Mouse (Mus musculus) heart, embryonic 12.5 days (tissue): ENCODE measurements around the gene Vwa5b2. TPM values are rescaled to one million over a fixed set of nuclear protein-coding genes. Genes with fewer than 3 reads are reported as not detected.
A peak's percentile ranks its signal among the peaks of the same experiment; 100 is the strongest.

Experiments used
- ATAC-seq: fragments of 200-750 bp; cut with Nextera tagmentation; 2 replicates; pipeline ENCODE4 v1.8.0; 2017; ENCODE audit warnings: moderate TSS enrichment, moderate library complexity; ENCODE audit not compliant: insufficient number of reproducible peaks, low FRiP score
- H3K27ac ChIP-seq: fragments of 300-500 bp; sonication (generic); 2 replicates; pipeline ENCODE4 v1.5.1; 2016; ENCODE audit warnings: mild to moderate bottlenecking, moderate library complexity; ENCODE audit not compliant: poor library complexity, severe bottlenecking
- H3K27me3 ChIP-seq: fragments of 300-500 bp; sonication (generic); replicated peaks from 2 replicates; pipeline ENCODE4 v1.6.1; 2016; ENCODE audit warnings: mild to moderate bottlenecking, moderate library complexity
- H3K36me3 ChIP-seq: fragments of 300-500 bp; sonication (generic); 2 replicates; pipeline ENCODE4 v1.6.1; 2016; ENCODE audit warnings: mild to moderate bottlenecking, moderate library complexity
- H3K4me1 ChIP-seq: fragments of 300-500 bp; sonication (generic); replicated peaks from 2 replicates; pipeline ENCODE4 v1.6.1; 2016; ENCODE audit warnings: mild to moderate bottlenecking
- H3K4me2 ChIP-seq: fragments of 300-500 bp; sonication (generic); 2 replicates; pipeline ENCODE4 v1.6.1; 2016; ENCODE audit warnings: mild to moderate bottlenecking, moderate library complexity
- H3K4me3 ChIP-seq: fragments of 300-500 bp; sonication (generic); 2 replicates; pipeline ENCODE4 v1.5.1; 2016; ENCODE audit warnings: mild to moderate bottlenecking
- H3K9ac ChIP-seq: fragments of 300-500 bp; sonication (generic); 2 replicates; pipeline ENCODE4 v1.6.1; 2016; ENCODE audit warnings: mild to moderate bottlenecking, moderate library complexity
- H3K9me3 ChIP-seq: fragments of 300-500 bp; sonication (generic); replicated peaks from 2 replicates; pipeline ENCODE4 v1.6.1; 2016; ENCODE audit warnings: mild to moderate bottlenecking, moderate library complexity
- WGBS: fragments of 180-500 bp; shearing (Covaris S2); methylation state at CpG from one replicate; pipeline ENCODE4 v1.1.7; 2016; 5-methylcytosine and 5-hydroxymethylcytosine counted together
- polyA plus RNA-seq: library from polyadenylated mRNA; unstranded; fragments of >200 nt; fragmentation: Nextera tagmentation; extraction: Ambion mirVana; gene quantifications from 2 replicates; pipeline ENCODE4 v1.2.1, GENCODE M21; 2016

Vwa5b2 gene
- polyA plus RNA-seq, 1 experiment from 2014 or later = 0.43 TPM

DNA sequence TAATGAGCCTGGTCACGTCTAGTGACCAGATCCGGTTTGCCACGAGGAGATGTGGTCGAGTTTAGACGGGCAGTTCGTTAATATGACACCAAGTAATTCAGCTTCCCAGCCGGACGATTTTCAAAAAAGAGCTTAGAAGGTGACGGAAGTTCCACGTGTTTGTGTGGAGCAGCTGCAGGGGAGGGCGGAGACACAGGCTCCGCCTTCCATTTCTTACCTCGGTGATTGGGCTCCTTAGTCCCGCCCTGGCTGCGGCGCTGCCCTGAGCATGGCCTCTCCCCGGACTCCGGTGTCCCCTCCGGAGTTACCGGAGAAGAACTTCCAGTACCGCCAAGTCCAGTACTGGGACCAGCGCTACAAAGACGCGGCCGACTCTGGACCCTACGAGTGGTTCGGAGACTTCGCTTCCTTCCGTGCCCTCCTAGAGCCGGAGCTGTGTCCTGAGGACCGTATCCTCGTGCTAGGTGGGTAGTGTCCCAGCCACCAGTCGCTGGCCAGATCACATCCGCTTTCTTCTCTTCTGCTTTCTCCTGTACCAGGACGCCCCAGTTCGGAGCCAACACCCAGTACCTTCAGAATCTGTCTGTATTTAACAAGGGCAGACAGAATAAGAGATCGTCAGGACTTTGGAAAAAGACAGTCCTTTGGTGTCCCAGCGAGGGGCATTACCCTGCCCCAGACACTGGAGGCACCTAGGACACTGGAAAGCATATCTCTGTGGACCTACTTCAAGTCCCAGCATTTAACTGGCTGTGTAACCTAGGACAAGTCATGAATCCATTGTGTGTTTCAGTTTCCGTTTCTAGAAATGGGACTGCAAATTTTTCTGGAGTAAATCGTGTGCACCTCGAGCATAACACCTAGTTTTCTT lies 22.3 kb downstream of the Vwa5b2 start, which contains the start of the genes Eef1akmt4, Gm49333 and Alg3:
Eef1akmt4 (plus strand) TSS at position 237 of the 871 bp plus-strand sequence.
Gm49333 (plus strand) TSS at position 254 of the 871 bp plus-strand sequence.
Alg3 (minus strand) TSS at position 379 of the 871 bp plus-strand sequence.
- 2% methylated on average over 41 of the region's 41 CpGs for WGBS
- peak within 1 kb of the TSS; percentile 67 for H3K27ac ChIP-seq
- H3K9me3 ChIP-seq = no peaks in the 10 kb centered on the region
- peak within 1 kb of the TSS; percentile 93 for H3K4me2 ChIP-seq
- H3K36me3 ChIP-seq = peaks cover 19% of the 10 kb centered on the region
- H3K4me1 ChIP-seq = peaks cover 11% of the 10 kb centered on the region
- peak within 1 kb of the TSS; percentile 97 for H3K9ac ChIP-seq
- peak within 1 kb of the TSS; percentile 98 for H3K4me3 ChIP-seq
- no peaks in the 10 kb centered on the region for H3K27me3 ChIP-seq
- ATAC-seq = peak; percentile 94

DNA sequence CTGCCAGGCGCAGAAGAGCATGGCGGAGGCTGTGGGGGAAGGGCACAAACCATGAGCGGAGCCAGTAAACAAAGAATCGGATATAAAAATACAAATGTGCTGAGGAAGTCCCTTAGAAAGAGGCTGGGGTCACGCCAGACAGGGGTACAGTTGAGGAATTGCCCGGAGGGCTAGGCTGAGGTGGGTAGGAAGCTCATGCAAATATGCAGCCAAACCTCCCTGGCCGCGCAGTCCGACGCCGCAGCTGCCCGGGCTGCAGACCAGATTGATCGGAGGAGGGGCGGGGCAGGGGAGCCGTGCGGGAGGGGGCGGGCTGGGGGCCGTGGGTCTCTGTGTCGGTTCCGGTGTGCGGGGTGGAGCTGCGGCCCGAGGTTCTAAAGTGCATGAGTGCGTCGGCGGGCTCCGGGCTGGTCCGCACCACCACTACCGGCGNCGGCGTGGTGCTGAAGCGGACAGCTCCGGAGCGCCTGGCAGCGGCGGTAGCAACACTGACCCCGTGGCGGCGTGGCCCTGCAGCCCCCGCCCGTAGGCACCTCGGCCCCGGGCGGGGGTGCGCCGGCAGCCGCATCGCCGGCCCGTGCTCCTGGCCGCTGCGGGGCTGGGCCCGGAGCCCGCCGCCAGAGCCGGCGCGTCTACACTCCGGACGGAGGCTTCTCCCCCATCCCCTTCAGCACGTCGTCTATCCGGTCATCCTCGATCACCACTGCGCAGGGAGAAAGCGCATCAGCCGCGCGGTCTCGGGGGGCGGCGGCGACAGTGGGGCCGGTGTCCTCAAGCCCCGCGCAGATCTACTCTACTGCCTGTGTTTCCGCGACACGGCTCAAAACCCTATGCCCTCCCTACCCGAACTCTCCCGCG lies 30.5 kb downstream of the Vwa5b2 start:
- Histone ChIP-seq H3K4me1 (peaks cover 29% of the 10 kb centered on the region), H3K9me3 (no peaks in the 10 kb centered on the region), H3K4me3 (peak overlapping the region; percentile 70), H3K27ac (no peak overlapping the region), H3K27me3 (peaks cover 53% of the 10 kb centered on the region), H3K4me2 (peak overlapping the region; percentile 97), H3K36me3 (no peaks in the 10 kb centered on the region; the same call in 1 of the 2 replicates), H3K9ac (no peak overlapping the region)
- WGBS = 3% methylated on average over 78 of the region's 83 CpGs
- ATAC-seq = 0 out of 2 replicates have a peak, but pooled peaks have one; percentile 27

DNA sequence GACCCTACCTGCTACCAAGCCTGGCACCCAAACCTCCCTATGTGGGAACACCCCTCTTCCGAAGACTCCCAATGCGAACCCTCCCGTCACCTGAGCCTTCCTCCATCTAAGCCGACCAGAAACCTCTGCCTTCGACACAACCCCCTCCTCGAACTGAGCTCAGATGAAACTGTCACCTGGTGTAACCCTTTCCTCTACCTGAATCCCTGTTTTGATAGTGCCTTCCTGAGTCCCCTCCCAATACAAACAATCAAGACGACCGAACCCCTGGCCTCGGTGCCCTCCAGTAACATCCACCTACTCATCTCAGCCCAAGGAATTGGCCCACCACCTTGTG lies 31.1 kb downstream of the Vwa5b2 start:
- no peak overlapping the region for H3K27ac ChIP-seq
- H3K36me3 ChIP-seq = no peaks in the 10 kb centered on the region; the same call in 1 of the 2 replicates
- peaks cover 53% of the 10 kb centered on the region for H3K27me3 ChIP-seq
- no peaks in the 10 kb centered on the region for H3K9me3 ChIP-seq
- peaks cover 29% of the 10 kb centered on the region for H3K4me1 ChIP-seq
- ATAC-seq = no peak
- peak overlapping the region; percentile 97 for H3K4me2 ChIP-seq
- peak overlapping the region; percentile 70 for H3K4me3 ChIP-seq
- WGBS = under 1% methylated on average over 9 of the region's 9 CpGs
- H3K9ac ChIP-seq = no peak overlapping the region; the same call in 1 of the 2 replicates

DNA sequence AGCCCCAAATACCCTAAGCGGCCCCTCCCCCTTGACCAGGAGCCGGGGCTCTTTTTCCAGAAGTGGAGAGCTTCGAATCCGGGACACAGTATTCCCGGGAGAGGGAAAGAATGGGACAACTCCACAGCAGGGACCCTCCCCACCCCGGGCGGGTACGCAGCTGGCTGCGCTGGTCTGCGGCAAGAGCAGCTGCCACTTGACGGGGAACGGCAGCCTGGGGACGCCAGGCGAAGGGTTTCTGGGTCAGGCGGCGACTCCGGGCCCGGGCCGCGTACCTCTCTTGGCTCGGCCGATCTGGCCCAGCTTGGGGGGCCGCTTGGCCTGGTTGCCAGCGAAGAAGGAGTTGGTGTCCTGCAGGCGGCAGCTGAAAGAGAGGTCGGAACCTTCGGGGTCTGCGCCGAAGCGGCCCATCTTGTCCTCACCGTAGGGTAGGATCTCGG lies 31.5 kb downstream of the Vwa5b2 start:
- Histone ChIP-seq H3K27ac (no peak overlapping the region), H3K4me1 (peaks cover 29% of the 10 kb centered on the region), H3K27me3 (peaks cover 53% of the 10 kb centered on the region), H3K36me3 (no peaks in the 10 kb centered on the region; the same call in 1 of the 2 replicates), H3K4me2 (peak overlapping the region; percentile 97), H3K4me3 (peak overlapping the region; percentile 70), H3K9me3 (no peaks in the 10 kb centered on the region), H3K9ac (peak overlapping the region; percentile 75)
- ATAC-seq = peak; percentile 19; the same call in 1 of the 2 replicates
- 0% methylated on average over 32 of the region's 32 CpGs for WGBS

DNA sequence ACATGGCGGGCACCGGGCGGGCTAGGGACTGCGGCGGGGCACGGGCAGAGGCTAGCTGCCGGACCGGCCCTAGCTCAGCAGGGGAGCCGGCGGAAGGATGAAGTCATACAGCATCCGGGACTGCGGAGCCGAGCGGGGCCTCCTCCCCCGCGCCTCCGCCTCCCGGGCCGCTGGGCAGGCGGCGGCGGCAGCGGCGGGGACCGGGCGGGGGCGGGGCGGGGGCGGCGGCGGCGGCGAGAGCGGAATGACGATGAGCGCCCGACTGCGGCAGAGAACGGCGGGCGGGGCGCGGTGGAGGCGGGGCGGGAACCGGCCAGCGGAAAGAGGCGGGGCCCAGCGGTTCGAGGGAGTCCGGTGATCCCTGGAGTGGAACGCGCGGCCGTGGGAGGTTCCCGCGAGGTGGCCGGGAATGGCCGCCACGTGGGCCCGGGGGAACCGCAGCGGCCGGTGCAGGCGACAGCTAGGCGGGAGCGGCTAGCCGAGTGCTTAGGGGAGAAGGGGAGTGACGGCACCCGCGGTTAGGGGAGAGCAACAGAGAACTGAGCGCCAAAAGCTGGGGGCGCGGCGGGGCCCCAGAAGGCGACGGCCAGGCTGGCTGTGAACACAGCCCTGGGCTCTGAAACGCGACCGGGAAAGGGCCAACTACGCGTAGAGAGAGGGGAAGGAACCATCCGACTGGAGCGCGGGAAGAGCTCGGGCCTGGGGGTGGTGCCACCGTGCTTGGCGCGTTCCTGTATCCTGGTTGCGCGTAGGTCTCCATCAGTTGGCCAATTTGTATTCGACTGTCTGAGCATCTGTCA lies 32.1 kb downstream of the Vwa5b2 start, which contains the start of gene Camk2n2:
Camk2n2 (minus strand) TSS at position 97 of the 800 bp plus-strand sequence.
- Histone ChIP-seq H3K9ac (peak within 1 kb of the TSS; percentile 75), H3K4me2 (peak within 1 kb of the TSS; percentile 97), H3K4me3 (peak within 1 kb of the TSS; percentile 70), H3K27ac (no peak within 1 kb of the TSS; the same call in 1 of the 2 replicates), H3K27me3 (peaks cover 53% of the 10 kb centered on the region), H3K4me1 (peaks cover 29% of the 10 kb centered on the region), H3K9me3 (no peaks in the 10 kb centered on the region), H3K36me3 (no peaks in the 10 kb centered on the region; the same call in 1 of the 2 replicates)
- ATAC-seq = peak; percentile 58
- under 1% methylated on average over 73 of the region's 92 CpGs for WGBS

DNA sequence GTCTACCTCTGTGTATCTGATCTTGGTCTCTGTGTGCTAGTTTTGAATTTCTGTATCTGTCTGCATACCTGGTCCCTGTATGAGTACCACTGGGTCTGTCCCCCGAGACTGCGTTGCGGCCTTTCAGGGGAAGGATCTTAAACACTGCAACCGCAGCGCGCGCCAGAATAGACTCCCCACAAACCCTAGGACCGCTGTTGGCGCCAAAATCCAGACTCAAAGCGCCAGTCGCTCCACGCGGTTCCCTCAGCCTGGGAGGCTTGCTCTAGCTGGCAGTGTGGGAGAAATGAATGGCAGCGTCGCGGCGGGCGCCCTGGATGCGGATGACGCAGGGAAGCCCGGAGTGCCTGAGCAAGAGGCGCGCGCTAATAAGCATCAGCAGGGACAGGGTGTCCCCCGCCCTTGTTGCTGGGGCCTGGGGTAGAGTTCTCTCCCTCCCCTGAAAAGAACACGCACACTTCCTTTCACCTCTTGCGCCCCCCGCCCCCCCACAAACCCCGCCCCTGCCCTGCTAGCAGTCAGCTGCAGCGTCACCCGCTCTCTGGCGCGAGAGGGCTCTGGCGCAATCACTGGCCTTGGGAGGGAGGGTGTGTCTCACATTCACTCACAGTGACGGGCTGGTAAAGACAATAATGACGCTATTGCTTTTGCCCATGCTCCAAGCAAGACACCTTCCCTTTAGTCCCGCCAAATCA lies 32.9 kb downstream of the Vwa5b2 start:
- WGBS = 0% methylated on average over 34 of the region's 37 CpGs
- peak; percentile 53 for ATAC-seq
- peak overlapping the region; percentile 97 for H3K4me2 ChIP-seq
- peaks cover 53% of the 10 kb centered on the region for H3K27me3 ChIP-seq
- peaks cover 29% of the 10 kb centered on the region for H3K4me1 ChIP-seq
- no peaks in the 10 kb centered on the region; the same call in 1 of the 2 replicates for H3K36me3 ChIP-seq
- peak overlapping the region; percentile 70 for H3K4me3 ChIP-seq
- no peak overlapping the region; the same call in 1 of the 2 replicates for H3K27ac ChIP-seq
- no peaks in the 10 kb centered on the region for H3K9me3 ChIP-seq
- H3K9ac ChIP-seq = peak overlapping the region; percentile 75

DNA sequence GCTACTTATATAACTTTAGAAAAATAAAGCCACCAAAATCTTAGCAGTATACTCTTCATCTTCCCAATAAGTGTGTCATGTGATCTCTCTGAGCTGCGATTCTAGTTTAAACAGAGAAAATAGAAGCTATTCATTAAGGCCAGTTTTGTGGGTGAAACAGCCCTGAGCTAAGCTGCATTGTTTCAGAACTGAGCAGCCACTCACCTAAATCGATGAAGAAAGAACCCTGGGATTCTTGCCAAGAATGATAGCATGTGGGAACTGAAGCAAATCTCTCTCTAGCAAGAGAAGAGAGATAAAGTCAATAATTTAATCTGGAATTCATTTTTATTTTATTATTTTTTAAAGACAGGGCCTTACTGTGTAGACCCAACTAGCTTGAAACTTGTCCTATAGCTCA lies 33.9 kb downstream of the Vwa5b2 start:
- Histone ChIP-seq H3K9ac (no peak overlapping the region), H3K27ac (no peak overlapping the region), H3K4me1 (peaks cover 29% of the 10 kb centered on the region), H3K4me3 (no peak overlapping the region), H3K36me3 (no peaks in the 10 kb centered on the region; the same call in 1 of the 2 replicates), H3K27me3 (peaks cover 53% of the 10 kb centered on the region), H3K4me2 (no peak overlapping the region), H3K9me3 (no peaks in the 10 kb centered on the region)
- WGBS = 45% methylated on average over 2 of the region's 2 CpGs
- no peak for ATAC-seq

DNA sequence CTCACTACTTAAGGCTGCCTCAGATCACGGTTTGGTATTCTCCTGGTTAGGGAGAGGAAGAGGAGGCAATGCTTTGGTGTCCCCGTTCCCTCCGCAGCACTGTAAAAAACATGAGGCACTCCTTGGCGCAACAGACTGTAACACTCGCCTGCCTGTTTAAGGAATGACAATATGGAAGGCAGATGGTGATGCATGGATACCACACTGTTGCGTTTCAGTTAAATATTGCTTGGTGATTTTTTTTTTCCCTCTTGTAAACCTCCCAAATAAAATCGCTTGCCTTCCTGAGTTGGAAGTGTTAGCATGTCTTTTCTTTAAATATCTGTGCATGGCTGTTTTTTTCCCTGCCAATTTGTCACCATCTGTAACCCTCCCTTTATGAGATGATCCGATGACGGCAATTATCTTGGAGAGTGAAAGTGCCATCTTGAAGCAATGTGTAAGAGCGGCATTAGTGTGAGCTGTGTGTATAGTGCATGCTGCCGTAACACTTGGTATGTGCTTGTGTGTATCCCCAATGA lies 39.7 kb downstream of the Vwa5b2 start:
- Histone ChIP-seq H3K9ac (no peak overlapping the region), H3K36me3 (no peaks in the 10 kb centered on the region), H3K9me3 (no peaks in the 10 kb centered on the region), H3K27ac (no peak overlapping the region), H3K4me3 (no peak overlapping the region), H3K4me1 (peaks cover 6% of the 10 kb centered on the region; the same call in 1 of the 2 replicates), H3K4me2 (no peak overlapping the region), H3K27me3 (peaks cover 26% of the 10 kb centered on the region)
- ATAC-seq = no peak
- 49% methylated on average over 11 of the region's 11 CpGs for WGBS

DNA sequence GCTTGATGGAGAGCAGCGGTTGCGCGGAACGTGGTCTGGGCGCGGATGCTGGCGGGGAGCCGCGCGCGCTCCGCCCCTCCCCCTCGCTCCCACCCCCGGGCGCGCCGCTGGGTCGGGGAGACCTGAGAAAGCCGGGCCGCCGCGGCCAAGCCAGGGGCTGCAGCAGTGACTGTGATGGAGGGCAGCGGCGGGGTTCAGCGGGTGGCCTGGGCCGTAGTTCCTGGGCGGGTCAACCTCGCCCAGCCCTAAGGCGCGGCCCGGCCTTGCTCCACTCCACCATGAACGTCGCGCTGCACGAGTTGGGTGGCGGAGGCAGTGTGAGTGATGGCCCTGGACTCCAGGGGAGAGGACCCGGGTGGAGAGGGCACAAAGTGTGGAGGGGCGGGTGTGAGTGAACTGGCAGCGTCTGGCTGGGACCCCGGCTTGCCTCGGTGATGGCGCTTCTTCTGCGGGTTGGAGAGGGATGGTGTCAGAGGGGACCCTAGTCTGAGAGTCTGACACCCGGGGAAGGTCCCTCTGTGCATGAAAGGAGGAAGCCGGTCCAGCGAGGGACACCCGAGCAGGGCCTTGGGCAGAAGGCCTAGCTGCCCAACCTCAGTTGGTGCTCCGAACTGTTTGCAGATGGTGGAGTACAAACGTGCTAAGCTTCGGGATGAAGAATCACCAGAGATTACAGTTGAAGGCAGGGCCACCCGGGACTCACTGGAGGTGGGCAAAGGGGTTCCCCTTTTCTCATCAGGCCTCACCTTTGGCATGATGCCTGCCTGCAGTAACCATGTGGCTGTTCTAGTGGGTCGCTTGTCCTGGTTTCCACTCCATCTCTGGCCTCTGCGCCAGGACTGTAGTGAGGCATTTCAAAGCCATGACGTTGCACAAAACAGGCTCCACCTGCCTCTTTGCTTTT lies 40.7 kb downstream of the Vwa5b2 start, which contains the start of gene Ece2:
Ece2 (plus strand) TSS at position 98 of the 904 bp plus-strand sequence.
- Histone ChIP-seq H3K36me3 (no peaks in the 10 kb centered on the region), H3K9me3 (no peaks in the 10 kb centered on the region), H3K4me3 (peak within 1 kb of the TSS; percentile 59), H3K4me1 (peaks cover 6% of the 10 kb centered on the region; the same call in 1 of the 2 replicates), H3K4me2 (peak within 1 kb of the TSS; percentile 91), H3K27me3 (peaks cover 26% of the 10 kb centered on the region), H3K9ac (peak within 1 kb of the TSS; percentile 68), H3K27ac (no peak within 1 kb of the TSS)
- ATAC-seq = no peak
- 7% methylated on average over 54 of the region's 54 CpGs for WGBS
